Comparison of ENCODE assay signal across 31 mouse cellular contexts in genomic region chr4:150644299-150644698, GRCm38 (mm10). TPM values are rescaled to one million over a fixed set of nuclear protein-coding genes. Genes with fewer than 3 reads are reported as not detected.
"Had no signal": no experiment of that assay in that cellular context is flagged by ENCODE, and none has a peak within 500 bp of the region (broad histone marks: within the 10 kb centered on the region; RNA-seq: fewer than 3 reads in every experiment).

No protein-coding gene starts in this region.

- H3K9ac ChIP-seq: limb, embryonic 12.5 days; limb, embryonic 13.5 days; limb, embryonic 15.5 days; liver, embryonic 12.5 days; liver, embryonic 13.5 days; liver, embryonic 14.5 days; liver, embryonic 15.5 days; liver, postnatal 0 days; lung, embryonic 14.5 days; lung, embryonic 15.5 days; midbrain, embryonic 12.5 days; midbrain, embryonic 15.5 days; neural tube, embryonic 12.5 days had no signal

- H3K4me3 ChIP-seq: left cerebral cortex, adult 2 months; limb, embryonic 10.5 days; limb, embryonic 12.5 days; limb, embryonic 13.5 days; limb, embryonic 15.5 days; liver, embryonic 12.5 days; liver, embryonic 13.5 days; liver, embryonic 15.5 days; lung, embryonic 15.5 days; megakaryocyte, embryonic 14.5 days; midbrain, embryonic 12.5 days; midbrain, embryonic 15.5 days; myocyte; neural tube, embryonic 12.5 days had no signal

- ATAC-seq: liver, postnatal 0 days; lung, postnatal 0 days; midbrain, embryonic 15.5 days had no signal

- H3K36me3 ChIP-seq: limb, embryonic 10.5 days; limb, embryonic 12.5 days; limb, embryonic 13.5 days; limb, embryonic 15.5 days; liver, embryonic 12.5 days; liver, embryonic 13.5 days; liver, embryonic 15.5 days; lung, embryonic 15.5 days; midbrain, embryonic 12.5 days had no signal

- H3K4me1 ChIP-seq: limb, embryonic 10.5 days; limb, embryonic 12.5 days; limb, embryonic 13.5 days; limb, embryonic 15.5 days; lung, embryonic 15.5 days; midbrain, embryonic 12.5 days; midbrain, embryonic 15.5 days; neural tube, embryonic 12.5 days had no signal

- H3K4me2 ChIP-seq: limb, embryonic 12.5 days; limb, embryonic 13.5 days; limb, embryonic 15.5 days; liver, embryonic 11.5 days; liver, embryonic 12.5 days; liver, embryonic 13.5 days; liver, embryonic 15.5 days; lung, embryonic 14.5 days; lung, embryonic 15.5 days; midbrain, embryonic 12.5 days; midbrain, embryonic 15.5 days; neural tube, embryonic 12.5 days had no signal

- H3K27me3 ChIP-seq: limb, embryonic 12.5 days; limb, embryonic 13.5 days; limb, embryonic 15.5 days; liver, embryonic 12.5 days; liver, embryonic 13.5 days; liver, embryonic 15.5 days; lung, embryonic 15.5 days; midbrain, embryonic 12.5 days; midbrain, embryonic 15.5 days; neural tube, embryonic 12.5 days had no signal

- H3K9me3 ChIP-seq: limb, embryonic 10.5 days; limb, embryonic 12.5 days; limb, embryonic 13.5 days; limb, embryonic 15.5 days; liver, embryonic 12.5 days; liver, embryonic 13.5 days; liver, embryonic 15.5 days; lung, embryonic 15.5 days; midbrain, embryonic 12.5 days; midbrain, embryonic 15.5 days; neural tube, embryonic 12.5 days had no signal

- H3K27ac ChIP-seq: left cerebral cortex, adult 2 months; limb, embryonic 10.5 days; limb, embryonic 12.5 days; limb, embryonic 13.5 days; limb, embryonic 15.5 days; liver, embryonic 12.5 days; liver, embryonic 13.5 days; liver, embryonic 14.5 days; liver, embryonic 15.5 days; lung, embryonic 15.5 days; macrophage; midbrain, embryonic 12.5 days; midbrain, embryonic 15.5 days; neural tube, embryonic 12.5 days had no signal

- DNase-seq: left cerebral cortex, postnatal 4 days; liver; liver, embryonic 13.5 days; liver, postnatal 0 days; lung, adult 18-20 months; lung, adult 2 months; lung, embryonic 14.5 days; lung, postnatal 10 days; lung, postnatal 14 days; lung, postnatal 36 days; lung, postnatal 4 days; midbrain, embryonic 14.5 days had no signal

RNA-seq across cellular contexts. Expression of gene Slc45a1, which starts 7.7 kb away (rescaled TPM):
- polyA plus RNA-seq: liver, adult 2 months; liver, embryonic 12.5 days; liver, embryonic 13.5 days; liver, embryonic 14.5 days; liver, embryonic 15.5 days; liver, embryonic 16.5 days; liver, postnatal 0 days; lung, adult 2 months; lung, embryonic 14.5 days; macrophage; myocyte had no signal
